Mouse (Mus musculus) ES-E14 (cell line): ENCODE data around the gene Olfr648. TPM values are rescaled to one million over a fixed set of nuclear protein-coding genes. Genes with fewer than 3 reads are reported as not detected.

ENCODE experiments used
- DNase-seq: peaks from one replicate; pipeline ENCODE4 v3.0.0-alpha.2; 2013; ENCODE audit warnings: low read depth, low spot score
- H3K27ac ChIP-seq: 2 replicates; pipeline ENCODE4 v1.5.1; 2012; ENCODE audit warnings: low read depth, mild to moderate bottlenecking, low read length, moderate library complexity, mixed read lengths; ENCODE audit not compliant: poor library complexity, insufficient read depth, severe bottlenecking
- H3K36me3 ChIP-seq: 2 replicates; pipeline ENCODE4 v1.6.1; 2012; ENCODE audit warnings: mild to moderate bottlenecking, low read length, moderate library complexity, mixed read lengths; ENCODE audit not compliant: control insufficient read depth, poor library complexity, insufficient read depth, severe bottlenecking
- H3K4me1 ChIP-seq, 2 experiments: fragments of 150-350 bp in 1 of 2; sonication (generic) in 1 of 2; 2 replicates each; pipeline ENCODE4 v1.6.1; 2012; ENCODE audit warnings: low read length in 2 of 2, mild to moderate bottlenecking in 1 of 2, mixed read lengths in 1 of 2; ENCODE audit not compliant: control insufficient read depth in 2 of 2, insufficient read depth in 2 of 2, poor library complexity in 1 of 2
- H3K4me3 ChIP-seq, 2 experiments: fragments of 150-350 bp in 1 of 2; sonication (generic) in 1 of 2; 2 replicates each; pipeline ENCODE4 v1.5.1; 2012; ENCODE audit warnings: low read length in 2 of 2, low read depth in 1 of 2, mild to moderate bottlenecking in 1 of 2, mixed read lengths in 1 of 2; ENCODE audit not compliant: insufficient read depth in 1 of 2, poor library complexity in 1 of 2, severe bottlenecking in 1 of 2
- H3K9ac ChIP-seq: 2 replicates; pipeline ENCODE4 v1.6.1; 2012; ENCODE audit warnings: low read depth, mild to moderate bottlenecking, low read length, mixed read lengths; ENCODE audit not compliant: poor library complexity, insufficient read depth, severe bottlenecking
- H3K9me3 ChIP-seq: fragments of 150-350 bp; sonication (generic); 2 replicates; pipeline ENCODE4 v1.6.1; 2012; ENCODE audit warnings: low read depth, mild to moderate bottlenecking, low read length; ENCODE audit not compliant: control insufficient read depth, insufficient read depth
- CHD2 ChIP-seq: IDR thresholded peaks from 2 replicates; pipeline ENCODE4 v1.6.1; 2014; ENCODE audit warnings: mild to moderate bottlenecking, low read depth, low read length, inconsistent platforms
- HCFC1 ChIP-seq: IDR thresholded peaks from 2 replicates; pipeline ENCODE4 v1.6.1; 2012; ENCODE audit warnings: low read length, inconsistent platforms, borderline replicate concordance; ENCODE audit not compliant: insufficient read depth
- MAFK ChIP-seq: IDR thresholded peaks from 2 replicates; pipeline ENCODE4 v1.6.1; 2014; ENCODE audit warnings: mild to moderate bottlenecking, low read depth, low read length, inconsistent platforms; ENCODE audit not compliant: insufficient read depth
- ZC3H11A ChIP-seq: IDR thresholded peaks from 2 replicates; pipeline ENCODE4 v1.6.1; 2012; ENCODE audit warnings: low read depth, mild to moderate bottlenecking, inconsistent platforms, low read length, borderline replicate concordance
- ZNF384 ChIP-seq: IDR thresholded peaks from 2 replicates; pipeline ENCODE4 v1.6.1; 2012; ENCODE audit warnings: low read depth, low read length, inconsistent platforms
- in situ Hi-C, 2 experiments: fragments of 600-800 bp; cut with MboI; formaldehyde crosslinking; loops; one replicate each; pipeline ENCODE4 v1.15.1; 2025; ENCODE audit warnings: low sequenced_read_pairs in 2 of 2, inconsistent platforms in 1 of 2; ENCODE audit not compliant: unreplicated experiment in 2 of 2
- total RNA-seq: library from RNA; depleted of rRNA; stranded (reverse); fragments of 300-350 nt; gene quantifications from 2 replicates; pipeline ENCODE4 v1.2.3, GENCODE M21; 2012

The Olfr648 gene
- total RNA-seq, 1 experiment = 0.04 TPM

- H3K9ac ChIP-seq = no peak overlapping the region
- TF ChIP-seq HCFC1 = no peak
- no peak for TF ChIP-seq ZC3H11A
- no peak for TF ChIP-seq CHD2
- TF ChIP-seq ZNF384 = no peak
- no peak for TF ChIP-seq MAFK
- in situ Hi-C loops = loop anchor here in 1 of 2 experiments (25.0 kb wide), 1 partner anchor 1596 kb away; the partner anchor contains the start of gene Mrpl17
- 0 out of 2 replicates have a peak, but pooled peaks cover 2% of the 10 kb centered on the region for H3K36me3 ChIP-seq
- no peaks in the 10 kb centered on the region for H3K9me3 ChIP-seq
- DNase-seq = no peak
- H3K27ac ChIP-seq = no peak overlapping the region; the same call in 1 of the 2 replicates
- no peak overlapping the region for H3K4me3 ChIP-seq
- peaks cover 0 to 6% of the 10 kb centered on the region in 2 experiments; a peak in 2 of 4 replicates for H3K4me1 ChIP-seq
Measured at GRCm38 (mm10) chr7:104216011-104216535, 32.9 kb upstream of the Olfr648 start.

GRCm38 (mm10) chr7:104206197-104206596 lies 23.0 kb upstream of the Olfr648 start:
- TF ChIP-seq ZC3H11A = no peak
- no peak for TF ChIP-seq ZNF384
- no peak for TF ChIP-seq MAFK
- TF ChIP-seq HCFC1 = no peak
- TF ChIP-seq CHD2 = no peak
- H3K36me3 ChIP-seq = no peaks in the 10 kb centered on the region
- no peak overlapping the region for H3K9ac ChIP-seq
- H3K4me3 ChIP-seq = no peak overlapping the region
- H3K27ac ChIP-seq = no peak overlapping the region
- no peak for DNase-seq
- no peaks in the 10 kb centered on the region for H3K9me3 ChIP-seq
- H3K4me1 ChIP-seq = 0 out of 4 replicates have a peak, but pooled peaks cover 0 to 3% of the 10 kb centered on the region in 2 experiments
- in situ Hi-C loops = loop anchor here in 1 of 2 experiments (25.0 kb wide), 1 partner anchor 1606 kb away; the partner anchor contains the start of gene Mrpl17

GRCm38 (mm10) chr7:104199822-104200221 lies 16.6 kb upstream of the Olfr648 start:
- in situ Hi-C loops = loop anchor here in 1 of 2 experiments (25.0 kb wide), 2 partner anchors 412 to 1612 kb away; partner anchors contain the start of genes Mrpl17, Olfr655, Olfr656 and Olfr657
- Histone ChIP-seq H3K36me3 (no peaks in the 10 kb centered on the region), H3K4me3 (no peak overlapping the region), H3K27ac (no peak overlapping the region), H3K9me3 (no peaks in the 10 kb centered on the region), H3K9ac (no peak overlapping the region), H3K4me1 (no peaks in the 10 kb centered on the region)
- DNase-seq = peak; percentile 76
- TF ChIP-seq HCFC1 = no peak
- TF ChIP-seq ZNF384 = no peak
- no peak for TF ChIP-seq MAFK
- TF ChIP-seq ZC3H11A = peak; percentile 85; the same call in 1 of the 2 replicates
- TF ChIP-seq CHD2 = no peak

- in situ Hi-C loops = loop anchor here in 1 of 2 experiments (25.0 kb wide), 1 partner anchor 416 kb away; the partner anchor contains the start of genes Olfr655, Olfr656 and Olfr657
- Histone ChIP-seq H3K4me1 (no peaks in the 10 kb centered on the region), H3K36me3 (no peaks in the 10 kb centered on the region), H3K9ac (no peak within 1 kb of the TSS), H3K9me3 (no peaks in the 10 kb centered on the region), H3K27ac (no peak within 1 kb of the TSS), H3K4me3 (no peak within 1 kb of the TSS)
- TF ChIP-seq ZNF384 (no peak), HCFC1 (no peak)
- no peak for DNase-seq
Measured at GRCm38 (mm10) chr7:104195885-104196284, 12.7 kb upstream of the Olfr648 start, which contains the start of gene Olfr649. Olfr649 (minus strand) TSS chr7:104195985.

- in situ Hi-C loops = loop anchor here in 1 of 2 experiments (25.0 kb wide), 1 partner anchor 421 kb away; the partner anchor contains the start of genes Olfr655, Olfr656 and Olfr657
- DNase-seq = no peak
- no peak overlapping the region for H3K27ac ChIP-seq
- H3K4me1 ChIP-seq = no peaks in the 10 kb centered on the region
- no peaks in the 10 kb centered on the region for H3K9me3 ChIP-seq
- no peaks in the 10 kb centered on the region for H3K36me3 ChIP-seq
- H3K9ac ChIP-seq = no peak overlapping the region
- TF ChIP-seq HCFC1 (no peak), CHD2 (no peak), MAFK (no peak), ZC3H11A (no peak), ZNF384 (no peak)
- H3K4me3 ChIP-seq = no peak overlapping the region
Measured at GRCm38 (mm10) chr7:104191275-104191674, 8.1 kb upstream of the Olfr648 start.
